Mouse (Mus musculus): Measurements from ENCODE around the gene Dscaml1. TPM values are rescaled to one million over a fixed set of nuclear protein-coding genes. Genes with fewer than 3 reads are reported as not detected.

Gene Dscaml1
- polyA plus RNA-seq, 1 experiment: not detected

DNA sequence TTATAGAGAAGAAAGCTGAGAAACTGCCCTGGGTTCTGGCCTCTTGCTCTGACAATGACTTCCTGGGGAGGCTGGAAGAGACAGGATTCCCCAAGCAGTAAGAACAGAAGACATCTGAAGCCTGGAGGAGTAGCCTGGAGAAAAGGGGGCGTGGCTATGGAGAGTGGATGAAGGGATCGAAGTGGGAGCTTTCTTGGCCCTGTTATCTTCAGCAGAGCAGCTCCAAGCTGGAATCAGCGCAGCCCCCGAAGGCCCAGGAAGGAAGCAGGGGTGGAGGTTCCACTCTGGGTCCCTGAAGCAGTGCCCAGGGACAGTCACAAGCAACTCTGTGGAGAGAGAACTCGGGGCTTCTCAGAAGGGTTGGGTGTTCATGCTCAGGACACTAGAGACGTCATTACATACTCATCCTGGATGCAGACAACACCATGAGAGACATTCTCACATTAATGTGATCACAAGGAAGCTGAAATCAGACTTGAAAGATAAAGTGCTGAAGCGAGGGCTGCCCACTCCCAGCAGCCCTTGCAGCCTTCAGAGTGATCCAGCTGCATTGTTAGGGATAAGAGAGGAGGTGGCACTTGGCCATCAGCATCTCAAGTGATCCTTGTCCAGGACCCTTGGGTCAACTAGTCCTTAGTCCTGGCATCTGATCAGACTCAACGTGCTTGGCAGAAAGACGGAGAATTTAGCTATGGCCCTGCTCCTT lies 146.5 kb downstream of the Dscaml1 start:
- H3K4me3 ChIP-seq (ENCODE audit: insufficient read depth, low read length): no peak overlapping the region
- no peak overlapping the region for H3K27ac ChIP-seq (ENCODE audit: insufficient read depth, low read length)
- TF ChIP-seq POLR2A (IDR thresholded peaks at IDR 0.05; ENCODE audit: low read depth, low read length) (no peak), CTCF (IDR thresholded peaks at IDR 0.05; ENCODE audit: borderline replicate concordance, insufficient read depth, low read length) (no peak)

DNA sequence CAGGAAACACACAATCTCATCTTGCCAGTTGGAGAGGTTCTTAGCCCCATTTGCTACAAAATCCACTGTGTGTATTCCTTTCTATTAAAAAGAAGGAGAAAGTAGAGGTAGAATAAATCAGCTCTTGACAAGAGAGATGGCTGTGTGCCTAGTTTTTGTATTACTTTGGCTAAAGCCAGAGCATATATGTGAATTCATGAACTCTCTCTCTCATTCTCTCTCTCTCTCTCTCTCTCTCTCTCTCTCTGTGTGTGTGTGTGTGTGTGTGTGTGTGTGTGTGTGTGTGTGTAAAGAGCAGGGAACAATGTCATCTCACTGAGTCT lies 147.0 kb downstream of the Dscaml1 start:
- no peaks in the 10 kb centered on the region for H3K4me1 ChIP-seq (ENCODE audit: control insufficient read depth, insufficient read depth, low read length)
- no peak for TF ChIP-seq POLR2A (IDR thresholded peaks at IDR 0.05; ENCODE audit: low read depth, low read length)
- TF ChIP-seq CTCF (IDR thresholded peaks at IDR 0.05; ENCODE audit: borderline replicate concordance, insufficient read depth, low read length): no peak
- H3K27ac ChIP-seq (ENCODE audit: insufficient read depth, low read length): no peak overlapping the region
- H3K4me3 ChIP-seq (ENCODE audit: insufficient read depth, low read length): no peak overlapping the region

More for the DNA sequence above, 146.5 kb downstream of the Dscaml1 start:
- no peaks in the 10 kb centered on the region for H3K4me1 ChIP-seq (ENCODE audit: control insufficient read depth, insufficient read depth, low read length)

DNA sequence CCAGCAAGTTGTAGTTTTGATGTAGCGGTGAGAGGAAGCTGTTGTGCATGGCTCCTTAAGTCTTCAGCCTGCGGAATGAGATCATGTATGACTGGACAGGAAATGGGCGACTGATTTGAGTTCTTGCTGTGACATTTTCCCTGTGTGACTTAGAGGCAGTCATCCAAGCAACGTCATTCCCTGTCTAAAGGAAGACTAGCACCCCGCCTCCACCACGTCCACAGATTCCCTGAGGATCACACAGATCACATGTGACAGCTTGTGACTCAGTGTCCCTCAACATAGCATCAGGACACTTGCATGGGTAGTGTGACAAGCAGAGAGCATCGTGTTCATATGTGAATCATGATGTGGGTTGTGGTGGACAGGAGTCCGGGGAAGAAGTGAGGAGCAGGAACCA lies 147.6 kb downstream of the Dscaml1 start:
- TF ChIP-seq POLR2A (IDR thresholded peaks at IDR 0.05; ENCODE audit: low read depth, low read length): no peak
- TF ChIP-seq CTCF (IDR thresholded peaks at IDR 0.05; ENCODE audit: borderline replicate concordance, insufficient read depth, low read length): no peak
- Histone ChIP-seq H3K4me1 (ENCODE audit: control insufficient read depth, insufficient read depth, low read length) (no peaks in the 10 kb centered on the region), H3K27ac (ENCODE audit: insufficient read depth, low read length) (no peak overlapping the region), H3K4me3 (ENCODE audit: insufficient read depth, low read length) (no peak overlapping the region)

DNA sequence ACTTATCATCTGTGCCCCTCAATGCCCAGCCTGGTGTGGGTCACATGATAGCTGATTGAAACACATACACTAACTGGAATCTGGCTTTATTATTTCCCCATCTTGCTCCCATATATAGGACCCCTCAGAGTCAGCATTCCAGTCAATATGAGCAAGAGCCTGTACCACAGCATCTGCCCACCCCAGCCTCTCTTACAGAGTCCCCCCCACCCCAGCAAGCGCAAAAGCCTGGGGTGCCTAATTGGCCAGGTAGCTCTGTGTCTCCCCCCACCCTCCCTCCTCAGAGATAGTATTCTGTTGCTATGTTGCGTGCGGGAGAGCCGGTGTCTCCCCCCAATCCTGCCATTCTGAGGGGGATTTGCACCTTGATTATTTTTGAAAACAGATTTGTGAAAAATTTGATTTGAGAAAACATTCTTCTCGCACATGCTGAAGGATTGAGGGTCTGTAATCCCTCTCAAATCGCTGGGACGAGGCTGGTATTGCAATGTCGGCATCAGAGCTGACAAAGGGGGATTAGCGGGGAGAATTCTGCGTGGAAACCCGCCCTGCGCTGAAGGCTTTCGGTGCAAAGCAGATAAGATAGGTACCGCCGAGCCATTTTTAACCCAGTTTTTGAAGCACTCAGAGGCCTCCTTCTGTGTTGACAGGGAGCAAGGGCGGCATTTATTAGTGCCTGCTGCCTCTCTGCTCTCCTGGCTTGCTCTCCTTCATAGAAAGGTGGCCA lies 153.8 kb downstream of the Dscaml1 start:
- Histone ChIP-seq H3K4me1 (ENCODE audit: control insufficient read depth, insufficient read depth, low read length) (no peaks in the 10 kb centered on the region), H3K4me3 (ENCODE audit: insufficient read depth, low read length) (no peak overlapping the region), H3K27ac (ENCODE audit: insufficient read depth, low read length) (no peak overlapping the region)
- no peak for TF ChIP-seq POLR2A (IDR thresholded peaks at IDR 0.05; ENCODE audit: low read depth, low read length)
- no peak for TF ChIP-seq CTCF (IDR thresholded peaks at IDR 0.05; ENCODE audit: borderline replicate concordance, insufficient read depth, low read length)

DNA sequence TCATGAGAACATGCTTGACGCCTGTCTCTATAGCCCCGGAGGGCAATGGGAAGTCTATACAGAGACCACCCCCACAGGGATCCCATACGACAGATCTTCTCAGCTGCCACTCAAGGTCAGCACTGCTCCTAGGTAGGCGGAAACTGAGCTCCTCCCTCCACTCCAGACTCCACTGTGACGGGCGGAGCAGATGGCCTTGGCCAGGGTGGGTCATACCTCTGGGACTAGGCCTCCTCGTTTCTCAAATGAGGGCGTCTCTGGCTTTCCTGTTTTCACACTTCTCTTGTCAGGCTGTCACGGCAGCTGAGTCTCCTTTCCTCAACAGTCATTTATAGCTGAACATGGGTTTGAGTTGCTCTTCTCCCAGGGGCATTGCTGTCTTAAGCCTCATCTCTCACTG lies 160.0 kb downstream of the Dscaml1 start:
- H3K27ac ChIP-seq (ENCODE audit: insufficient read depth, low read length): no peak overlapping the region
- TF ChIP-seq CTCF (IDR thresholded peaks at IDR 0.05; ENCODE audit: borderline replicate concordance, insufficient read depth, low read length): no peak
- no peak for TF ChIP-seq POLR2A (IDR thresholded peaks at IDR 0.05; ENCODE audit: low read depth, low read length)
- no peak overlapping the region for H3K4me3 ChIP-seq (ENCODE audit: insufficient read depth, low read length)
- H3K4me1 ChIP-seq (ENCODE audit: control insufficient read depth, insufficient read depth, low read length): no peaks in the 10 kb centered on the region

DNA sequence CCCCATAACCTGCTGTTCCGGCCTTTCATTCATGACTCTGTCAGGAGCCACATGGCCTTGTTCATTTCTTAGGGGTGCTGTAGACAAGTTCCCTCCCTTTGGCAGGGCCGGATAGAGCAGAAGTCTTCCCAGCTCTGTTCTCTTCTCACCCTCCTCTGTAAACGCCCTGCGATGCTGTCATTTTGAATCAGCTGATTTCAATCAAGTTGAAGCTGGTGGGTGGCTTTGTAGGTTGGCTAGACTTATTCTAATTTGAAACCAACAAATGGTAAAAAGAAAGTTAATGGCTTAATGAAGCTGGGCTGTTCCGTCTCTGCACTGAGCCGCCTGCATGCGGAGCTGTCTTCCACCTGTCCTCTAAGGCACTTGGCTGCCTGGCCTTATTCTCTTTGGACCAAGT lies 161.3 kb downstream of the Dscaml1 start:
- H3K27ac ChIP-seq (ENCODE audit: insufficient read depth, low read length): no peak overlapping the region
- H3K4me1 ChIP-seq (ENCODE audit: control insufficient read depth, insufficient read depth, low read length): no peaks in the 10 kb centered on the region
- no peak overlapping the region for H3K4me3 ChIP-seq (ENCODE audit: insufficient read depth, low read length)
- TF ChIP-seq CTCF (IDR thresholded peaks at IDR 0.05; ENCODE audit: borderline replicate concordance, insufficient read depth, low read length): no peak
- no peak for TF ChIP-seq POLR2A (IDR thresholded peaks at IDR 0.05; ENCODE audit: low read depth, low read length)

DNA sequence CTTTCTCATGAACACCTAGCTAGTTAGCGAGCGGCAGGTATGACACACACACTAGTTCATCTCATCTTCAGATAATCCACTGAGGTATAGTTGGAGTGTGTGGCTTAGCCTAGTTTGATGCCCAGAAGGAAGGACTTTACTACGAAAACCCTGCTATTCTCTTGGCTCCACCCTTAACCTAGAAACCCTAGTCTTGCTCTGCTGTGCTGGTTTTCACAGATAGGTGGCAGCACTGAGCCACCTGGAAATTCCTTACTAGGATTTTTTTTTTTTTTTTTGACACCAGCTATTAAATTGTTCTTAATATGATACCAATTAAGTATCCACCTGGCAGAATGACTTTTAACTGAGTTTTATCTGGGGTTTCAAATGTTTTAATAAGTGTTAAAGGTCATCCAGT lies 163.4 kb downstream of the Dscaml1 start:
- H3K4me3 ChIP-seq (ENCODE audit: insufficient read depth, low read length): no peak overlapping the region
- H3K27ac ChIP-seq (ENCODE audit: insufficient read depth, low read length): no peak overlapping the region
- H3K4me1 ChIP-seq (ENCODE audit: control insufficient read depth, insufficient read depth, low read length): no peaks in the 10 kb centered on the region
- TF ChIP-seq CTCF (IDR thresholded peaks at IDR 0.05; ENCODE audit: borderline replicate concordance, insufficient read depth, low read length): no peak
- no peak for TF ChIP-seq POLR2A (IDR thresholded peaks at IDR 0.05; ENCODE audit: low read depth, low read length)

DNA sequence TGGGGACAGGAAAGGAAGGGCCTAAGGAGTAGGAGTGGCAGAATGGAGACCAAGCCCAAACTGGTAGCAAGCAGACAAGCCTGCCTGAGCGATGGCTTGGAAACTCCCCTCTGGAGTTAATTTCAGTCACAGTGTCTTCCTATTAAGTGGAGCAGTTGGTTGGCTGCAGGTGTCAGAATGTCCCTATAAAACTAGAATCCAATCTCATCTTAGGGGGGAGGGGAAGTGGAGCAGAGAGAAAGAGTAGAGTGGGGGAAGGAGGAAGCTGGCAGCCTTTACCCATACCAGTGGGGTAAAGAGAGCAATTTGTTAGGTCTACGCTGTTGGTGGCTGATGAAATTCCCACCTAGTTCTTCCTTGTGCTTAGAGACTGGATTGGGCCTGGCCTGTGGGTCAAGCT lies 164.6 kb downstream of the Dscaml1 start:
- Histone ChIP-seq H3K4me3 (ENCODE audit: insufficient read depth, low read length) (no peak overlapping the region), H3K4me1 (ENCODE audit: control insufficient read depth, insufficient read depth, low read length) (no peaks in the 10 kb centered on the region), H3K27ac (ENCODE audit: insufficient read depth, low read length) (no peak overlapping the region)
- no peak for TF ChIP-seq CTCF (IDR thresholded peaks at IDR 0.05; ENCODE audit: borderline replicate concordance, insufficient read depth, low read length)

DNA sequence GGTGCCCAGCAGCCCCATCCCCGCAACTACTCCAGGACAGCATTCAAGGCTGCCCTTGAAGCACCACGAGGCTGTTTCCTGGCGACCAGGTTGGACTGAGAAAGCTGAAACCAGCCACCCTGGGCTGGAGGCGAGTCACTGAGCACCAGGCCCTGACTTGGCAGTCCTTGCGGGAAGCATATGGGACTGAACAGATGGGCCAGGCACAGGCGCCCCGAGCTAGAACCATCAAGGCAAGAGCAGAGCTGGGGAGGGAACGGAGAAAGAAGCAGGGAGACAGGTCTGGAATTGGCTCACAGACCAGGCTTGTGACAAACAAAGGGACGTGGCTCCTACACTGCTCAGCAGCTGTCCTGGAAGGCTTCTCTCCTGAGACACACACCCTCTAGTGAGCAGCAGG lies 165.9 kb downstream of the Dscaml1 start:
- H3K27ac ChIP-seq (ENCODE audit: insufficient read depth, low read length): no peak overlapping the region
- no peak overlapping the region for H3K4me3 ChIP-seq (ENCODE audit: insufficient read depth, low read length)
- TF ChIP-seq CTCF (IDR thresholded peaks at IDR 0.05; ENCODE audit: borderline replicate concordance, insufficient read depth, low read length): no peak
- TF ChIP-seq POLR2A (IDR thresholded peaks at IDR 0.05; ENCODE audit: low read depth, low read length): no peak
- H3K4me1 ChIP-seq (ENCODE audit: control insufficient read depth, insufficient read depth, low read length): no peaks in the 10 kb centered on the region

DNA sequence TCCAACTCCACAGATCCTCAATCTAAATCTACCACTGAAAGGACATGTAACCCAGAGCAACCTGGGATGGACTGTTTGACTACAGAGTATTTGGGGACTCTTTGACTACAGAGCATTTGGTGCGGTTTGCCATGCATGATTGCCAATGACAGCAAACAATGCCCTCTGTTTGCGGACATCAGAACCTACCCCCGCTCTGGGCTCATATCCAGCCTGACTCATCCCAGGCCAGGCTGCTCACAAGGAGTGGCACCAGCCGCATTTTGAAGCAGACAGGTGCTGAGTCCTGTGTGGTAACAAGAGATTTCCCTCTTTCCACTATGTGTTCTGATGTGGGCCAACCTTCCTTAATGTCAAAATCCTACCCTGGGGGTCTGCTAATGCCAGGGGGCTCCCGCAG lies 171.7 kb downstream of the Dscaml1 start:
- TF ChIP-seq POLR2A (IDR thresholded peaks at IDR 0.05; ENCODE audit: low read depth, low read length): no peak
- no peak for TF ChIP-seq CTCF (IDR thresholded peaks at IDR 0.05; ENCODE audit: borderline replicate concordance, insufficient read depth, low read length)
- Histone ChIP-seq H3K27ac (ENCODE audit: insufficient read depth, low read length) (no peak overlapping the region), H3K4me1 (ENCODE audit: control insufficient read depth, insufficient read depth, low read length) (no peaks in the 10 kb centered on the region), H3K4me3 (ENCODE audit: insufficient read depth, low read length) (no peak overlapping the region)
